Mouse (Mus musculus): Measurements from ENCODE around the gene Yipf2.

The Yipf2 gene

GRCm38 (mm10) chr9:21592703-21593121 is at the start of gene Yipf2, which contains the start of gene Timm29:
Yipf2 (minus strand) TSS chr9:21592828.
Timm29 (plus strand) TSS chr9:21592722.
- in situ Hi-C loops (cut with MboI; ENCODE audit: low pct_unique_long_range_greater_than_20kb in 1 of 2, low sequenced_read_pairs in 2 of 2, unreplicated experiment in 1 of 2), result no loop called here

- in situ Hi-C loops (cut with MboI; ENCODE audit: low pct_unique_long_range_greater_than_20kb in 1 of 2, low sequenced_read_pairs in 2 of 2, unreplicated experiment in 1 of 2), result loop anchor here in 1 of 2 experiments (5.0 kb wide), 1 partner anchor 43 kb away; no protein-coding TSS in a partner anchor
Measured at GRCm38 (mm10) chr9:21639031-21639430, 46.4 kb upstream of the Yipf2 start.

- in situ Hi-C loops (cut with MboI; ENCODE audit: low pct_unique_long_range_greater_than_20kb in 1 of 2, low sequenced_read_pairs in 2 of 2, unreplicated experiment in 1 of 2), result loop anchor here in 1 of 2 experiments (5.0 kb wide), 1 partner anchor 47 kb away; no protein-coding TSS in a partner anchor
Measured at GRCm38 (mm10) chr9:21635639-21636038, 43.0 kb upstream of the Yipf2 start.

GRCm38 (mm10) chr9:21633106-21633505 is 40.5 kb upstream of the Yipf2 start:
- in situ Hi-C loops (cut with MboI; ENCODE audit: low pct_unique_long_range_greater_than_20kb in 1 of 2, low sequenced_read_pairs in 2 of 2, unreplicated experiment in 1 of 2), result no loop called here

- in situ Hi-C loops (cut with MboI; ENCODE audit: low pct_unique_long_range_greater_than_20kb in 1 of 2, low sequenced_read_pairs in 2 of 2, unreplicated experiment in 1 of 2), result no loop called here
Measured at GRCm38 (mm10) chr9:21630673-21631072, 38.0 kb upstream of the Yipf2 start.

- in situ Hi-C loops (cut with MboI; ENCODE audit: low pct_unique_long_range_greater_than_20kb in 1 of 2, low sequenced_read_pairs in 2 of 2, unreplicated experiment in 1 of 2), result no loop called here
Measured at GRCm38 (mm10) chr9:21627145-21627795, 34.6 kb upstream of the Yipf2 start.

GRCm38 (mm10) chr9:21626571-21626970 is 33.9 kb upstream of the Yipf2 start:
- in situ Hi-C loops (cut with MboI; ENCODE audit: low pct_unique_long_range_greater_than_20kb in 1 of 2, low sequenced_read_pairs in 2 of 2, unreplicated experiment in 1 of 2), result no loop called here

GRCm38 (mm10) chr9:21625342-21626339 is 33.0 kb upstream of the Yipf2 start:
- in situ Hi-C loops (cut with MboI; ENCODE audit: low pct_unique_long_range_greater_than_20kb in 1 of 2, low sequenced_read_pairs in 2 of 2, unreplicated experiment in 1 of 2), result no loop called here

- in situ Hi-C loops (cut with MboI; ENCODE audit: low pct_unique_long_range_greater_than_20kb in 1 of 2, low sequenced_read_pairs in 2 of 2, unreplicated experiment in 1 of 2), result no loop called here
Measured at GRCm38 (mm10) chr9:21622676-21623075, 30.0 kb upstream of the Yipf2 start.

GRCm38 (mm10) chr9:21620229-21620628 is 27.6 kb upstream of the Yipf2 start:
- in situ Hi-C loops (cut with MboI; ENCODE audit: low pct_unique_long_range_greater_than_20kb in 1 of 2, low sequenced_read_pairs in 2 of 2, unreplicated experiment in 1 of 2), result no loop called here

GRCm38 (mm10) chr9:21617066-21617465 is 24.4 kb upstream of the Yipf2 start:
- in situ Hi-C loops (cut with MboI; ENCODE audit: low pct_unique_long_range_greater_than_20kb in 1 of 2, low sequenced_read_pairs in 2 of 2, unreplicated experiment in 1 of 2), result no loop called here

- in situ Hi-C loops (cut with MboI; ENCODE audit: low pct_unique_long_range_greater_than_20kb in 1 of 2, low sequenced_read_pairs in 2 of 2, unreplicated experiment in 1 of 2), result no loop called here
Measured at GRCm38 (mm10) chr9:21616232-21616781, 23.7 kb upstream of the Yipf2 start.

GRCm38 (mm10) chr9:21615617-21616231 is 23.1 kb upstream of the Yipf2 start, which contains the start of gene Smarca4:
Smarca4 (plus strand) TSS chr9:21616169.
- in situ Hi-C loops (cut with MboI; ENCODE audit: low pct_unique_long_range_greater_than_20kb in 1 of 2, low sequenced_read_pairs in 2 of 2, unreplicated experiment in 1 of 2), result no loop called here

- in situ Hi-C loops (cut with MboI; ENCODE audit: low pct_unique_long_range_greater_than_20kb in 1 of 2, low sequenced_read_pairs in 2 of 2, unreplicated experiment in 1 of 2), result no loop called here
Measured at GRCm38 (mm10) chr9:21614864-21615616, 22.4 kb upstream of the Yipf2 start.

- in situ Hi-C loops (cut with MboI; ENCODE audit: low pct_unique_long_range_greater_than_20kb in 1 of 2, low sequenced_read_pairs in 2 of 2, unreplicated experiment in 1 of 2), result no loop called here
Measured at GRCm38 (mm10) chr9:21609861-21610260, 17.2 kb upstream of the Yipf2 start.

GRCm38 (mm10) chr9:21606648-21607047 is 14.0 kb upstream of the Yipf2 start:
- in situ Hi-C loops (cut with MboI; ENCODE audit: low pct_unique_long_range_greater_than_20kb in 1 of 2, low sequenced_read_pairs in 2 of 2, unreplicated experiment in 1 of 2), result no loop called here

- in situ Hi-C loops (cut with MboI; ENCODE audit: low pct_unique_long_range_greater_than_20kb in 1 of 2, low sequenced_read_pairs in 2 of 2, unreplicated experiment in 1 of 2), result no loop called here
Measured at GRCm38 (mm10) chr9:21605865-21606264, 13.2 kb upstream of the Yipf2 start.

- in situ Hi-C loops (cut with MboI; ENCODE audit: low pct_unique_long_range_greater_than_20kb in 1 of 2, low sequenced_read_pairs in 2 of 2, unreplicated experiment in 1 of 2), result no loop called here
Measured at GRCm38 (mm10) chr9:21604119-21604518, 11.5 kb upstream of the Yipf2 start.

Data from mouse embryonic stem cell (cell line).